Mouse (Mus musculus) heart, postnatal 0 days (tissue): ENCODE measurements at regions not wholly inside any gene's neighbourhood (a gene's known extent, or its start where the extent isn't known, plus 50 kb on each side); places are given as distances from the start of the nearest gene placed in this dataset.

Source experiments
- CTCF ChIP-seq: IDR thresholded peaks from 2 replicates; pipeline ENCODE4 v1.5.1; 2016; ENCODE audit warnings: antibody characterized with exemption, control low read depth, low read depth
- EP300 ChIP-seq: IDR thresholded peaks from 2 replicates; pipeline ENCODE4 v1.6.1; 2016; ENCODE audit warnings: antibody characterized with exemption, low read depth

GRCm38 (mm10) chr5:45228226-45228927, 221.7 kb downstream of the Qdpr start:
- TF ChIP-seq CTCF (no peak), EP300 (no peak)
